Mouse (Mus musculus): ENCODE measurements around the gene Foxred2.

- no peak for TF ChIP-seq MAFK (IDR thresholded peaks at IDR 0.05; ENCODE audit: insufficient read depth, low read depth, low read length)
- TF ChIP-seq CHD2 (IDR thresholded peaks at IDR 0.05; ENCODE audit: low read depth, low read length): no peak
- no peak for TF ChIP-seq ZNF384 (IDR thresholded peaks at IDR 0.05; ENCODE audit: low read depth, low read length)
- no peak for TF ChIP-seq HCFC1 (IDR thresholded peaks at IDR 0.05; ENCODE audit: borderline replicate concordance, insufficient read depth, low read length)
- TF ChIP-seq ZC3H11A (IDR thresholded peaks at IDR 0.05; ENCODE audit: borderline replicate concordance, low read depth, low read length): no peak
These were observed 25.4 kb downstream of the Foxred2 start for GRCm38 (mm10) chr15:77930986-77931688.

Data from ES-E14 (cell line).